Mouse (Mus musculus): ENCODE data around the gene Slc23a3. TPM values are rescaled to one million over a fixed set of nuclear protein-coding genes. Genes with fewer than 3 reads are reported as not detected.

The Slc23a3 gene
- polyA plus RNA-seq, 1 experiment, result 0.08 TPM

DNA sequence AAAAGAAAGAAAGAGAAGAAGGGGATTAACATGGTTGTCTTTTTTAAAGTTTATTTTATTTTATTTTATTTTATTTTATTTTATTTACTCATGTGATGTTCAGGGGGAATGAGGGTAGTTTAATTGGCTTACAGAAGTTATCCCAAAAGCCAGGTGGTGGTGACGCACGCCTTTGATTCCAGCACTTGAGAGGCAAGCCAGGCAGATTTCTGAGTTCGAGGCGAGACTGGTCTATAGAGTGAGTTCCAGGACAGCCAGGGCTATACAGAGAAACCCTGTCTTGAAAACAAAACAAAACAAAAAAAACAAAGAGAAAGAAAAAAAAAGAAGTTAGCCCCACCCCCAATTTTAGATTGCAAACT is 26.5 kb upstream of the Slc23a3 start:
- Histone ChIP-seq H3K36me3 (ENCODE audit: control insufficient read depth, insufficient read depth) (no peaks in the 10 kb centered on the region), H3K4me3 (no peak overlapping the region), H3ac (ENCODE audit: control insufficient read depth, insufficient read length) (no peak overlapping the region), H3K4me2 (ENCODE audit: low read depth) (no peak overlapping the region), H3K27me3 (ENCODE audit: control insufficient read depth, insufficient read depth, insufficient read length) (no peaks in the 10 kb centered on the region), H3K79me2 (ENCODE audit: control insufficient read depth, insufficient read depth) (no peaks in the 10 kb centered on the region)
- TF ChIP-seq E2F4 (IDR thresholded peaks at IDR 0.05; ENCODE audit: insufficient read depth), result no peak
- no peak for TF ChIP-seq TCF3 (IDR thresholded peaks at IDR 0.05; ENCODE audit: insufficient read length, low read depth)
- TF ChIP-seq CEBPB (IDR thresholded peaks at IDR 0.05; ENCODE audit: insufficient read depth, poor library complexity, severe bottlenecking), result no peak
- TF ChIP-seq USF1 (IDR thresholded peaks at IDR 0.05; ENCODE audit: low read depth), result no peak
- TF ChIP-seq POLR2AphosphoS2 (IDR thresholded peaks at IDR 0.05; ENCODE audit: insufficient read length, low read depth), result no peak
- no peak for TF ChIP-seq MAX (IDR thresholded peaks at IDR 0.05; ENCODE audit: low read depth)
- TF ChIP-seq MYOD1 (IDR thresholded peaks at IDR 0.05; ENCODE audit: control insufficient read depth in 1 of 3, insufficient read length in 2 of 3, low read depth in 2 of 3), result no peak
- TF ChIP-seq MYOG (IDR thresholded peaks at IDR 0.05; ENCODE audit: control insufficient read depth in 1 of 3, insufficient read depth in 1 of 3, insufficient read length in 2 of 3, low read depth in 2 of 3), result no peak

DNA sequence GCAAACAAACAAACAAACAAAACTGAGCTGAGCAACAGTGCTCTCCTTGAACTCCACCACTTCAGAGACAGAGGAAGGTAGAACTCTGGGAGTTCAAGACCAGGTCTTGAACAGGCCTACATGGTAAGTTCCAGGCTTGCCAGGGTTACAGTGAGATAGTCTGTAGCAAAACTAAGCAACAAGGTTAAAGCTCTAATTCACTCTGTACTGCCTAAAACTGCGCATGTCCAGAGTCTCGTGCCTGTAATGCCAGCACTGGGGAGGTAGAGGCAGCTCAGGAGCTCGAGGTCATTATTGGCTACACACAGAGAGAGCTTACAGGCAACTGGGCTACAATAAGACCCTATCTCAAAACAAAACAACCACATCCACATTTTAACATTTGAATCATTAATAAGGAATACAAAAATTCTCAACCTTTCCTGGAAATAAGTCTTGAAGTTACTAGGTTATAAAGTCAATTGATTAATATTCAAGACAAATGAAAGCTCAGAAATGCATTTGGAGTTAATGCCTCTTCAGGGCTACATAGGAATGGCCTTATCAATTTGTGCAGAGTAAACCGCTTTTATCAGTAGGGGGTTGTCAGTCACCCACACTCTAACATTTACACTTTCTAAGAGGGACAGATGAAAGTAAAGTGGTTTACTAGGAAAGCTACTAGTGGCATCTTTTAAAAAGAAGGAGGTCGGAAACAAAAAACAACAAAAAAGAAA is 26.0 kb upstream of the Slc23a3 start:
- no peaks in the 10 kb centered on the region for H3K79me2 ChIP-seq (ENCODE audit: control insufficient read depth, insufficient read depth)
- TF ChIP-seq MAX (IDR thresholded peaks at IDR 0.05; ENCODE audit: low read depth) (no peak), POLR2A (IDR thresholded peaks at IDR 0.05; ENCODE audit: insufficient read length, low read depth) (no peak), POLR2AphosphoS2 (IDR thresholded peaks at IDR 0.05; ENCODE audit: insufficient read length, low read depth) (no peak), CEBPB (IDR thresholded peaks at IDR 0.05; ENCODE audit: insufficient read depth, poor library complexity, severe bottlenecking) (no peak), REST (IDR thresholded peaks at IDR 0.05; ENCODE audit: insufficient read depth, insufficient read length) (no peak), SRF (IDR thresholded peaks at IDR 0.05; ENCODE audit: control insufficient read depth, insufficient read length, low read depth) (no peak), MYOD1 (IDR thresholded peaks at IDR 0.05; ENCODE audit: control insufficient read depth in 1 of 3, insufficient read length in 2 of 3, low read depth in 2 of 3) (no peak), MYOG (IDR thresholded peaks at IDR 0.05; ENCODE audit: control insufficient read depth in 1 of 3, insufficient read depth in 1 of 3, insufficient read length in 2 of 3, low read depth in 2 of 3) (no peak), E2F4 (IDR thresholded peaks at IDR 0.05; ENCODE audit: insufficient read depth) (no peak)
- no peak overlapping the region for H3K4me2 ChIP-seq (ENCODE audit: low read depth)
- no peaks in the 10 kb centered on the region for H3K36me3 ChIP-seq (ENCODE audit: control insufficient read depth, insufficient read depth)
- H3K4me3 ChIP-seq, result no peak overlapping the region
- no peak overlapping the region for H3ac ChIP-seq (ENCODE audit: control insufficient read depth, insufficient read length)
- H3K27me3 ChIP-seq (ENCODE audit: control insufficient read depth, insufficient read depth, insufficient read length), result no peaks in the 10 kb centered on the region

DNA sequence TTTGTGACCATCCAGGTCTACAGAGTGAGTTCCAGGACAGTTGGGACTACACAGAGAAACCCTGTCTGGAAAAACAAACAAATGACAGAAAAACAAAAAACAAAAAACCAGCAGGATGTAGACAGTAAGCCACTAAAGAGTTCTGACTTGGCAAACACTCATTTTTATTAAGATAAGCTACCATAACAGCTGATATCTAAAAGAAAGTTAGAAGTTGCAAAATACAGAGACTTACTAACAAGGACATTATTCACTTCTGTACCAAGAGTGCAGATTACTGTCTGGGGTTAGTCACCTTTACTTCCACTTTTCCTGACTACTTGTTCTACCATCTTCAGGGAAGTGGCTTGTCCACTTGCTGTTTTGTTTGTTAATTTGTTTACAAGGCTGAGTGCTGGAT is 25.3 kb upstream of the Slc23a3 start:
- no peaks in the 10 kb centered on the region for H3K79me2 ChIP-seq (ENCODE audit: control insufficient read depth, insufficient read depth)
- H3K4me3 ChIP-seq, result no peak overlapping the region
- H3K27me3 ChIP-seq (ENCODE audit: control insufficient read depth, insufficient read depth, insufficient read length), result no peaks in the 10 kb centered on the region
- H3K36me3 ChIP-seq (ENCODE audit: control insufficient read depth, insufficient read depth), result no peaks in the 10 kb centered on the region
- H3ac ChIP-seq (ENCODE audit: control insufficient read depth, insufficient read length), result no peak overlapping the region
- TF ChIP-seq TCF12 (IDR thresholded peaks at IDR 0.05; ENCODE audit: insufficient read depth, poor library complexity, severe bottlenecking), result no peak
- TF ChIP-seq REST (IDR thresholded peaks at IDR 0.05; ENCODE audit: insufficient read depth, insufficient read length), result no peak
- TF ChIP-seq E2F4 (IDR thresholded peaks at IDR 0.05; ENCODE audit: insufficient read depth), result no peak
- no peak for TF ChIP-seq USF1 (IDR thresholded peaks at IDR 0.05; ENCODE audit: low read depth)
- no peak for TF ChIP-seq TCF3 (IDR thresholded peaks at IDR 0.05; ENCODE audit: insufficient read length, low read depth)
- no peak for TF ChIP-seq POLR2A (IDR thresholded peaks at IDR 0.05; ENCODE audit: insufficient read length, low read depth)
- no peak for TF ChIP-seq POLR2AphosphoS2 (IDR thresholded peaks at IDR 0.05; ENCODE audit: insufficient read length, low read depth)
- no peak for TF ChIP-seq SRF (IDR thresholded peaks at IDR 0.05; ENCODE audit: control insufficient read depth, insufficient read length, low read depth)
- TF ChIP-seq MYOG (IDR thresholded peaks at IDR 0.05; ENCODE audit: control insufficient read depth in 1 of 3, insufficient read depth in 1 of 3, insufficient read length in 2 of 3, low read depth in 2 of 3), result no peak
- TF ChIP-seq MAX (IDR thresholded peaks at IDR 0.05; ENCODE audit: low read depth), result no peak
- no peak for TF ChIP-seq MYOD1 (IDR thresholded peaks at IDR 0.05; ENCODE audit: control insufficient read depth in 1 of 3, insufficient read length in 2 of 3, low read depth in 2 of 3)
- H3K4me2 ChIP-seq (ENCODE audit: low read depth), result no peak overlapping the region

- H3K79me2 ChIP-seq (ENCODE audit: control insufficient read depth, insufficient read depth), result no peaks in the 10 kb centered on the region
- H3K4me2 ChIP-seq (ENCODE audit: low read depth), result no peak overlapping the region
- no peaks in the 10 kb centered on the region for H3K27me3 ChIP-seq (ENCODE audit: control insufficient read depth, insufficient read depth, insufficient read length)
- H3K36me3 ChIP-seq (ENCODE audit: control insufficient read depth, insufficient read depth), result no peaks in the 10 kb centered on the region
- no peak overlapping the region for H3ac ChIP-seq (ENCODE audit: control insufficient read depth, insufficient read length)
- no peak overlapping the region for H3K4me3 ChIP-seq
- TF ChIP-seq POLR2AphosphoS2 (IDR thresholded peaks at IDR 0.05; ENCODE audit: insufficient read length, low read depth), result no peak
- TF ChIP-seq SRF (IDR thresholded peaks at IDR 0.05; ENCODE audit: control insufficient read depth, insufficient read length, low read depth), result no peak
- TF ChIP-seq REST (IDR thresholded peaks at IDR 0.05; ENCODE audit: insufficient read depth, insufficient read length), result no peak
- no peak for TF ChIP-seq MYOG (IDR thresholded peaks at IDR 0.05; ENCODE audit: control insufficient read depth in 1 of 3, insufficient read depth in 1 of 3, insufficient read length in 2 of 3, low read depth in 2 of 3)
- TF ChIP-seq CEBPB (IDR thresholded peaks at IDR 0.05; ENCODE audit: insufficient read depth, poor library complexity, severe bottlenecking), result no peak
- TF ChIP-seq TCF3 (IDR thresholded peaks at IDR 0.05; ENCODE audit: insufficient read length, low read depth), result no peak
- TF ChIP-seq POLR2A (IDR thresholded peaks at IDR 0.05; ENCODE audit: insufficient read length, low read depth), result no peak
- TF ChIP-seq E2F4 (IDR thresholded peaks at IDR 0.05; ENCODE audit: insufficient read depth), result no peak
- TF ChIP-seq MAX (IDR thresholded peaks at IDR 0.05; ENCODE audit: low read depth), result no peak
- TF ChIP-seq TCF12 (IDR thresholded peaks at IDR 0.05; ENCODE audit: insufficient read depth, poor library complexity, severe bottlenecking), result no peak
- TF ChIP-seq MYOD1 (IDR thresholded peaks at IDR 0.05; ENCODE audit: control insufficient read depth in 1 of 3, insufficient read length in 2 of 3, low read depth in 2 of 3), result no peak
- TF ChIP-seq USF1 (IDR thresholded peaks at IDR 0.05; ENCODE audit: low read depth), result no peak
These were observed 22.1 kb upstream of the Slc23a3 start for GRCm38 (mm10) chr1:75155837-75156236.
